ENCODE assay signal across 21 mouse cellular contexts in the genomic region with DNA sequence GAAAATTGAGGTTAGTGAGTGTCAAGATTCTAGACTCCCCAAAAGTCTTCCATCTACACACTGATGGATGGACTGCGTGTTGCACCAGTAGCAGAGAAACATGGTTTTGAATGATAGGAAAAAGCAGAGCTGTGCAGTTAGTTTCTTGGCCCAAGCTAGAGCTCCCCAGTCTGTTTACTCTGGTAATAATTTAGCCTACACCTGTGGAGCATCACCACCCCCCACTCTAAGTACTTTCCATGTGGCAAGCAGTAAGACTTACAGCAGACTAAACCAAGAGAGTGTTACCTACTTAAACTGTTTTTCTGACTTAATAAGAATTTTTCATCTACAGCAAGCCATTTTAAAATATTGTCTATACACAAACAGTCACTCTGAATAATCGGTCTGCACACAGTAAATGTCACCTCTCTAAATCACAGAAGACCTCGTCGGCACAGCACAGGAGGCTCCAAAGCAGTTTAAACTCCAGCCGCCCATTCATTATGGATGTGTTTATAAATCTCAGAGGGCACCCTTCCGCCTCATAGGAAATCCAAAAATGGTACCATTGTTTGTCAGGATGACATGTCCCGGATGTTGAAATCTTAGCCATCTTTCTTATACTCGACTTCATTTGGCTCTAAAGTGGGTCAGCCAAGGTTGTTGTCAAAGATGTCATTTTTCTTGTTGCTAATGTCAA.
DNase-seq lines count a peak whose midpoint lies in the region; ATAC-seq and TF ChIP-seq lines count a peak whose summit lies in the region.
"Had no signal": no experiment of that assay in that cellular context is flagged by ENCODE, and none has a peak within 500 bp of the region (broad histone marks: within the 10 kb centered on the region; RNA-seq: fewer than 3 reads in every experiment).

No protein-coding gene starts in this region.

- no peaks in the 10 kb centered on the region for H3K9me3 ChIP-seq in neural tube, embryonic 14.5 days (ENCODE audit: control insufficient read depth, low read length)
- H3K9me3 ChIP-seq in liver, postnatal 0 days (ENCODE audit: low read length), result no peaks in the 10 kb centered on the region
- H3K9me3 ChIP-seq: embryonic facial prominence, embryonic 10.5 days; forebrain, embryonic 12.5 days; heart, embryonic 12.5 days; hindbrain, embryonic 12.5 days; limb, embryonic 15.5 days; megakaryocyte, embryonic 14.5 days; midbrain, embryonic 15.5 days had no signal

- no peaks in the 10 kb centered on the region for H3K4me1 ChIP-seq in kidney, adult 2 months (ENCODE audit: control insufficient read depth, insufficient read depth, low read length)
- no peaks in the 10 kb centered on the region for H3K4me1 ChIP-seq in neural tube, embryonic 14.5 days (ENCODE audit: control insufficient read depth, insufficient read depth, low read length)
- no peaks in the 10 kb centered on the region for H3K4me1 ChIP-seq in liver, postnatal 0 days (ENCODE audit: insufficient read depth)
- H3K4me1 ChIP-seq: embryonic facial prominence, embryonic 10.5 days; forebrain, embryonic 12.5 days; heart, embryonic 12.5 days; hindbrain, embryonic 12.5 days; limb, embryonic 15.5 days; megakaryocyte, embryonic 14.5 days; midbrain, embryonic 15.5 days had no signal

- TF ChIP-seq CTCF in kidney, adult 2 months (conservative IDR thresholded peaks at IDR 0.05; ENCODE audit: insufficient read depth, insufficient read length, low read depth, low read length), result no peak
- TF ChIP-seq CTCF in liver, postnatal 0 days (IDR thresholded peaks at IDR 0.05; ENCODE audit: low read depth), result no peak

- peak; percentile 28; the same call in 1 of the 2 replicates for ATAC-seq in neural tube, embryonic 14.5 days (ENCODE audit: low read depth)
- no peak for ATAC-seq in liver, postnatal 0 days
- ATAC-seq: midbrain, embryonic 15.5 days had no signal

- no peak overlapping the region for H3K4me2 ChIP-seq in neural tube, embryonic 14.5 days (ENCODE audit: low read depth, low read length)
- H3K4me2 ChIP-seq in liver, postnatal 0 days (ENCODE audit: low read depth, low read length), result no peak overlapping the region
- H3K4me2 ChIP-seq: forebrain, embryonic 12.5 days; heart, embryonic 12.5 days; hindbrain, embryonic 12.5 days; limb, embryonic 15.5 days; midbrain, embryonic 15.5 days had no signal

- H3K27ac ChIP-seq in kidney, adult 2 months (ENCODE audit: insufficient read depth, low read depth, low read length), result no peak overlapping the region
- no peak overlapping the region for H3K27ac ChIP-seq in neural tube, embryonic 14.5 days (ENCODE audit: low read depth, low read length)
- H3K27ac ChIP-seq in liver, postnatal 0 days (ENCODE audit: low read depth), result no peak overlapping the region
- H3K27ac ChIP-seq: embryonic facial prominence, embryonic 10.5 days; forebrain, embryonic 12.5 days; gastrocnemius, adult 2 months; hindbrain, embryonic 12.5 days; layer of hippocampus, adult 2 months; limb, embryonic 15.5 days; midbrain, embryonic 15.5 days had no signal

- no peaks in the 10 kb centered on the region for H3K27me3 ChIP-seq in kidney, adult 2 months (replicated peaks; ENCODE audit: control insufficient read depth, insufficient read depth, low read length)
- H3K27me3 ChIP-seq in neural tube, embryonic 14.5 days (ENCODE audit: control insufficient read depth, insufficient read depth, low read length), result no peaks in the 10 kb centered on the region
- H3K27me3 ChIP-seq in liver, postnatal 0 days (ENCODE audit: insufficient read depth, low read length), result no peaks in the 10 kb centered on the region
- H3K27me3 ChIP-seq: forebrain, embryonic 12.5 days; heart, embryonic 12.5 days; hindbrain, embryonic 12.5 days; limb, embryonic 15.5 days; megakaryocyte, embryonic 14.5 days; midbrain, embryonic 15.5 days had no signal

- H3K9ac ChIP-seq in neural tube, embryonic 14.5 days (replicated peaks; ENCODE audit: low read depth, low read length), result no peak overlapping the region
- no peak overlapping the region for H3K9ac ChIP-seq in liver, postnatal 0 days (replicated peaks)
- H3K9ac ChIP-seq: forebrain, embryonic 12.5 days; heart, embryonic 12.5 days; hindbrain, embryonic 12.5 days; limb, embryonic 15.5 days; midbrain, embryonic 15.5 days had no signal

- no peak for TF ChIP-seq EP300 in liver, postnatal 0 days (IDR thresholded peaks at IDR 0.05; ENCODE audit: low read depth)

- no peak overlapping the region for H3K4me3 ChIP-seq in kidney, adult 2 months (ENCODE audit: insufficient read depth, low read depth, low read length)
- no peak overlapping the region for H3K4me3 ChIP-seq in neural tube, embryonic 14.5 days (ENCODE audit: low read depth, low read length)
- H3K4me3 ChIP-seq in liver, postnatal 0 days (ENCODE audit: low read depth, low read length), result no peak overlapping the region
- H3K4me3 ChIP-seq: embryonic facial prominence, embryonic 10.5 days; forebrain, embryonic 12.5 days; gastrocnemius, adult 2 months; heart, embryonic 12.5 days; hindbrain, embryonic 12.5 days; layer of hippocampus, adult 2 months; limb, embryonic 15.5 days; megakaryocyte, embryonic 14.5 days; midbrain, embryonic 15.5 days had no signal

- no peaks in the 10 kb centered on the region for H3K36me3 ChIP-seq in kidney, adult 2 months (ENCODE audit: control insufficient read depth, insufficient read depth, low read length)
- no peaks in the 10 kb centered on the region for H3K36me3 ChIP-seq in neural tube, embryonic 14.5 days (ENCODE audit: control insufficient read depth, insufficient read depth, low read length)
- no peaks in the 10 kb centered on the region for H3K36me3 ChIP-seq in liver, postnatal 0 days (replicated peaks; ENCODE audit: insufficient read depth, low read length)
- H3K36me3 ChIP-seq: embryonic facial prominence, embryonic 10.5 days; forebrain, embryonic 12.5 days; heart, embryonic 12.5 days; hindbrain, embryonic 12.5 days; limb, embryonic 15.5 days; midbrain, embryonic 15.5 days had no signal

- 54% methylated on average over 8 of the region's 8 CpGs for WGBS in kidney, adult 2 months
- WGBS in neural tube, embryonic 14.5 days, result 35% methylated on average over 8 of the region's 8 CpGs
- 68% methylated on average over 8 of the region's 8 CpGs for WGBS in liver, postnatal 0 days (ENCODE audit: insufficient replicate concordance)

- peak; percentile 38 for DNase-seq in kidney, adult 2 months
- DNase-seq in kidney, adult 18-20 months, result no peak
- no peak for DNase-seq in neural tube, embryonic 10.5 days (ENCODE audit: extremely low spot score, low spot score)
- DNase-seq in lung, postnatal 10 days, result peak; percentile 29
- no peak for DNase-seq in spleen, adult 18-20 months
- no peak for DNase-seq in liver, postnatal 0 days
- no peak for DNase-seq in cerebellum, postnatal 10 days
- DNase-seq: B cell, adult 2 months; cerebellum, adult 9-11 months; gastrocnemius, adult 2 months; heart, postnatal 14 days; thymus, postnatal 25 days had no signal

- TF ChIP-seq POLR2A in kidney, adult 2 months (IDR thresholded peaks at IDR 0.05; ENCODE audit: low read depth, low read length), result no peak

Comparison
In these comparisons a context has a peak if more than half of its experiments do, and no peak if none do; other contexts are left out.
1. DNase-seq: peak in kidney, adult 2 months (single experiment) and lung, postnatal 10 days (single experiment); none in kidney, adult 18-20 months (single experiment), neural tube, embryonic 10.5 days (single experiment), spleen, adult 18-20 months (0 of 2), liver, postnatal 0 days (single experiment) and cerebellum, postnatal 10 days (0 of 2).